Comparison of ENCODE assay signal across 10 mouse cellular contexts in genomic region chr7:19197985-19198384, GRCm38 (mm10). TPM values are rescaled to one million over a fixed set of nuclear protein-coding genes. Genes with fewer than 3 reads are reported as not detected.
A peak's percentile ranks its signal among the peaks of the same experiment; 100 is the strongest.
DNase-seq lines count a peak whose midpoint lies in the region; ATAC-seq and TF ChIP-seq lines count a peak whose summit lies in the region.
"Had no signal": no experiment of that assay in that cellular context is flagged by ENCODE, and none has a peak within 500 bp of the region (broad histone marks: within the 10 kb centered on the region; RNA-seq: fewer than 3 reads in every experiment).

No protein-coding gene starts in this region.

- TF ChIP-seq POLR2A in MEL (IDR thresholded peaks at IDR 0.05; ENCODE audit: control insufficient read depth in 1 of 2, insufficient read depth in 1 of 2, low read depth in 1 of 2, low read length in 2 of 2, poor library complexity in 1 of 2) = no peak
- no peak for TF ChIP-seq POLR2A in spleen, adult 2 months (IDR thresholded peaks at IDR 0.05; ENCODE audit: low read depth, low read length)

- peak; percentile 58 for TF ChIP-seq RAD21 in MEL (IDR thresholded peaks at IDR 0.05; ENCODE audit: low read depth, low read length)

- TF ChIP-seq EP300 in MEL (IDR thresholded peaks at IDR 0.05; ENCODE audit: low read depth in 1 of 2, low read length in 2 of 2) = no peak

- no peak overlapping the region for H3K9ac ChIP-seq in MEL (ENCODE audit: control insufficient read depth, low read depth, low read length, poor library complexity, severe bottlenecking)
- no peak overlapping the region for H3K9ac ChIP-seq in midbrain, embryonic 11.5 days (ENCODE audit: low read length)
- H3K9ac ChIP-seq in midbrain, embryonic 15.5 days = no peak overlapping the region
- H3K9ac ChIP-seq: heart, embryonic 15.5 days; limb, embryonic 15.5 days had no signal

- no peaks in the 10 kb centered on the region for H3K36me3 ChIP-seq in MEL (ENCODE audit: control insufficient read depth in 1 of 2, insufficient read depth in 2 of 2, low read length in 2 of 2)
- peaks cover 3% of the 10 kb centered on the region; the same call in 1 of the 2 replicates for H3K36me3 ChIP-seq in spleen, adult 2 months (ENCODE audit: control insufficient read depth, insufficient read depth, low read length)
- peaks cover 8% of the 10 kb centered on the region for H3K36me3 ChIP-seq in midbrain, embryonic 11.5 days (ENCODE audit: control insufficient read depth, insufficient read depth, low read length)
- peaks cover 44% of the 10 kb centered on the region for H3K36me3 ChIP-seq in midbrain, embryonic 15.5 days (replicated peaks)

- intact Hi-C loops in left cerebral cortex, adult 2 months (cut with DNase I) = loop anchor here (2.0 kb wide), 1 partner anchor 19 kb away; no protein-coding TSS in a partner anchor
- intact Hi-C loops in left cerebral cortex, postnatal 36 days (cut with DNase I) = no loop called here

- no peak for DNase-seq in left cerebral cortex, adult 2 months (ENCODE audit: extremely low spot score in 1 of 2, low spot score in 2 of 2)
- no peak for DNase-seq in left cerebral cortex, postnatal 36 days (ENCODE audit: low spot score in 2 of 2)
- peak; percentile 73 for DNase-seq in MEL (ENCODE audit: low read depth, low spot score)
- peak; percentile 34 for DNase-seq in c-Kit-negative CD71-positive TER-119-positive erythroid progenitor cells, embryonic 14.5 days (ENCODE audit: low read depth, low spot score)
- no peak for DNase-seq in spleen, adult 2 months (ENCODE audit: low read depth in 1 of 2, low spot score in 2 of 2)
- no peak for DNase-seq in midbrain, embryonic 11.5 days (ENCODE audit: low spot score, missing footprints)
- DNase-seq in neural tube, embryonic 10.5 days (ENCODE audit: extremely low spot score, low spot score) = no peak

- no peak overlapping the region for H3K4me2 ChIP-seq in midbrain, embryonic 11.5 days
- H3K4me2 ChIP-seq in midbrain, embryonic 15.5 days = no peak overlapping the region
- H3K4me2 ChIP-seq: heart, embryonic 15.5 days; limb, embryonic 15.5 days had no signal

- H3K79me2 ChIP-seq in MEL (ENCODE audit: control insufficient read depth, insufficient read depth, low read length, poor library complexity) = no peaks in the 10 kb centered on the region

- no peaks in the 10 kb centered on the region for H3K9me3 ChIP-seq in MEL (replicated peaks; ENCODE audit: insufficient read depth, low read length)
- H3K9me3 ChIP-seq in midbrain, embryonic 11.5 days (ENCODE audit: control insufficient read depth, low read length) = peaks cover 4% of the 10 kb centered on the region; the same call in 1 of the 2 replicates
- no peaks in the 10 kb centered on the region for H3K9me3 ChIP-seq in midbrain, embryonic 15.5 days
- H3K9me3 ChIP-seq: heart, embryonic 15.5 days; limb, embryonic 15.5 days had no signal

- WGBS in spleen, adult 2 months = 45% methylated on average over 2 of the region's 2 CpGs
- 30% methylated on average over 2 of the region's 2 CpGs for WGBS in midbrain, embryonic 11.5 days
- 27% methylated on average over 2 of the region's 2 CpGs for WGBS in midbrain, embryonic 15.5 days

- H3K4me3 ChIP-seq in left cerebral cortex, adult 2 months = no peak overlapping the region
- H3K4me3 ChIP-seq in MEL (ENCODE audit: control insufficient read depth in 1 of 2, insufficient read depth in 1 of 2, low read depth in 2 of 2, low read length in 2 of 2) = no peak overlapping the region
- no peak overlapping the region for H3K4me3 ChIP-seq in spleen, adult 2 months (ENCODE audit: extremely low read depth, insufficient read depth, insufficient read length)
- no peak overlapping the region for H3K4me3 ChIP-seq in midbrain, embryonic 11.5 days (ENCODE audit: low read depth, low read length)
- H3K4me3 ChIP-seq in midbrain, embryonic 15.5 days = no peak overlapping the region
- H3K4me3 ChIP-seq: heart, embryonic 15.5 days; limb, embryonic 15.5 days had no signal

- no peaks in the 10 kb centered on the region for H3K27me3 ChIP-seq in MEL (ENCODE audit: control insufficient read depth in 1 of 2, insufficient read depth in 2 of 2, low read length in 2 of 2)
- H3K27me3 ChIP-seq in spleen, adult 2 months (ENCODE audit: control insufficient read depth, insufficient read depth, low read length) = no peaks in the 10 kb centered on the region
- H3K27me3 ChIP-seq in midbrain, embryonic 11.5 days (ENCODE audit: control insufficient read depth, insufficient read depth, low read length) = no peaks in the 10 kb centered on the region
- H3K27me3 ChIP-seq in midbrain, embryonic 15.5 days (replicated peaks) = no peaks in the 10 kb centered on the region
- H3K27me3 ChIP-seq: heart, embryonic 15.5 days; limb, embryonic 15.5 days had no signal

- H3K27ac ChIP-seq in left cerebral cortex, adult 2 months = no peak overlapping the region
- no peak overlapping the region for H3K27ac ChIP-seq in MEL (ENCODE audit: control insufficient read depth, low read depth, low read length)
- no peak overlapping the region for H3K27ac ChIP-seq in spleen, adult 2 months (ENCODE audit: insufficient read depth, low read length)
- no peak overlapping the region for H3K27ac ChIP-seq in midbrain, embryonic 11.5 days (ENCODE audit: low read depth, low read length)
- H3K27ac ChIP-seq in midbrain, embryonic 15.5 days = no peak overlapping the region
- H3K27ac ChIP-seq: heart, embryonic 15.5 days; limb, embryonic 15.5 days had no signal

- TF ChIP-seq CTCF in left cerebral cortex, adult 2 months (IDR thresholded peaks at IDR 0.05) = peak; percentile 65
- peak; percentile 77 to 83 (median 82) for TF ChIP-seq CTCF in MEL (IDR thresholded peaks at IDR 0.05 in 2 of 3, conservative IDR thresholded peaks at IDR 0.05 in 1 of 3; ENCODE audit: control insufficient read depth in 1 of 3, insufficient read depth in 1 of 3, low read depth in 2 of 3, low read length in 3 of 3, poor library complexity in 1 of 3, severe bottlenecking in 1 of 3)
- peak; percentile 59; the same call in 1 of the 2 replicates for TF ChIP-seq CTCF in spleen, adult 2 months (IDR thresholded peaks at IDR 0.05; ENCODE audit: extremely low read depth, insufficient read depth, insufficient read length, insufficient replicate concordance)

- no peak for ATAC-seq in midbrain, embryonic 11.5 days (ENCODE audit: low FRiP score)
- no peak for ATAC-seq in midbrain, embryonic 15.5 days (replicated peaks)

- no peaks in the 10 kb centered on the region for H3K4me1 ChIP-seq in MEL (ENCODE audit: control insufficient read depth in 1 of 2, insufficient read depth in 2 of 2, low read length in 2 of 2)
- no peaks in the 10 kb centered on the region for H3K4me1 ChIP-seq in spleen, adult 2 months (ENCODE audit: control insufficient read depth, insufficient read depth, insufficient read length)
- H3K4me1 ChIP-seq in midbrain, embryonic 11.5 days (ENCODE audit: control insufficient read depth, insufficient read depth, low read length) = no peaks in the 10 kb centered on the region
- H3K4me1 ChIP-seq in midbrain, embryonic 15.5 days = no peaks in the 10 kb centered on the region
- H3K4me1 ChIP-seq: heart, embryonic 15.5 days; limb, embryonic 15.5 days had no signal

RNA-seq across cellular contexts. Expression of gene Gpr4, which starts 14.4 kb away (rescaled TPM):
- total RNA-seq in left cerebral cortex, adult 2 months (2021) = 1 to 10 TPM; 2.4 to 3.8 TPM
- total RNA-seq in left cerebral cortex, postnatal 36 days (2021) = 1 to 10 TPM; 2.1 to 4.6 TPM
- 0.07 and 0.19 TPM in 2 replicates for total RNA-seq in MEL (2012; rRNA removed)
- under 1 TPM in 1 of 2 experiments, not detected in 1; 0.15 TPM for polyA plus RNA-seq in MEL (2012; ENCODE audit: insufficient read depth in 1 of 2, insufficient read length in 2 of 2, low read depth in 1 of 2, low replicate concordance in 2 of 2, missing spikeins in 1 of 2)
- polyA plus RNA-seq in spleen, adult 2 months (2012; rRNA removed) = 6.5 and 9.3 TPM in 2 replicates
- 1.5 and 1.7 TPM in 2 replicates for polyA plus RNA-seq in midbrain, embryonic 11.5 days (2014; fragmentation: Nextera tagmentation; extraction: Ambion mirVana)
- polyA plus RNA-seq in midbrain, embryonic 15.5 days (2015; fragmentation: Nextera tagmentation; extraction: Ambion mirVana) = 3.5 and 4.0 TPM in 2 replicates

RNA-seq across cellular contexts. Expression of gene Eml2, which starts 21.8 kb away (rescaled TPM):
- total RNA-seq in left cerebral cortex, adult 2 months (2021) = 100 to 1,000 TPM; 131 to 138 TPM
- total RNA-seq in left cerebral cortex, postnatal 36 days (2021) = 100 to 1,000 TPM; 124 to 156 TPM
- 22.0 and 25.1 TPM in 2 replicates for total RNA-seq in MEL (2012; rRNA removed)
- polyA plus RNA-seq in MEL (2012; ENCODE audit: insufficient read depth in 1 of 2, insufficient read length in 2 of 2, low read depth in 1 of 2, low replicate concordance in 2 of 2, missing spikeins in 1 of 2) = 10 to 100 TPM in 1 of 2 experiments, not detected in 1; 43.6 TPM
- polyA plus RNA-seq in spleen, adult 2 months (2012; rRNA removed) = 27.4 and 27.9 TPM in 2 replicates
- polyA plus RNA-seq in midbrain, embryonic 11.5 days (2014; fragmentation: Nextera tagmentation; extraction: Ambion mirVana) = 1.5 and 1.9 TPM in 2 replicates
- polyA plus RNA-seq in midbrain, embryonic 15.5 days (2015; fragmentation: Nextera tagmentation; extraction: Ambion mirVana) = 8.9 and 10.8 TPM in 2 replicates

RNA-seq across cellular contexts. Expression of gene Opa3, which starts 30.1 kb away (rescaled TPM):
- total RNA-seq in left cerebral cortex, adult 2 months (2021) = 10 to 100 TPM; 42.7 to 46.8 TPM
- 10 to 100 TPM; 41.0 to 45.7 TPM for total RNA-seq in left cerebral cortex, postnatal 36 days (2021)
- 16.3 and 18.5 TPM in 2 replicates for total RNA-seq in MEL (2012; rRNA removed)
- 10 to 100 TPM; 37.2 to 85.4 TPM for polyA plus RNA-seq in MEL (2012; ENCODE audit: insufficient read depth in 1 of 2, insufficient read length in 2 of 2, low read depth in 1 of 2, low replicate concordance in 2 of 2, missing spikeins in 1 of 2)
- 14.7 and 17.7 TPM in 2 replicates for polyA plus RNA-seq in spleen, adult 2 months (2012; rRNA removed)
- polyA plus RNA-seq in midbrain, embryonic 11.5 days (2014; fragmentation: Nextera tagmentation; extraction: Ambion mirVana) = 42.4 and 44.0 TPM in 2 replicates
- 37.9 and 41.1 TPM in 2 replicates for polyA plus RNA-seq in midbrain, embryonic 15.5 days (2015; fragmentation: Nextera tagmentation; extraction: Ambion mirVana)

RNA-seq across cellular contexts. Expression of gene Gipr, which starts 32.1 kb away (rescaled TPM):
- 1 to 10 TPM; 1.8 to 1.9 TPM for total RNA-seq in left cerebral cortex, adult 2 months (2021)
- total RNA-seq in left cerebral cortex, postnatal 36 days (2021) = 1 to 10 TPM in 1 of 2 experiments, under 1 TPM in 1; 0.89 to 2.6 TPM
- 0.49 and 0.65 TPM in 2 replicates for total RNA-seq in MEL (2012; rRNA removed)
- 1 to 10 TPM in 1 of 2 experiments, not detected in 1; 2.1 TPM for polyA plus RNA-seq in MEL (2012; ENCODE audit: insufficient read depth in 1 of 2, insufficient read length in 2 of 2, low read depth in 1 of 2, low replicate concordance in 2 of 2, missing spikeins in 1 of 2)
- polyA plus RNA-seq in spleen, adult 2 months (2012; rRNA removed) = 0.07 and 0.08 TPM in 2 replicates
- polyA plus RNA-seq in midbrain, embryonic 11.5 days (2014; fragmentation: Nextera tagmentation; extraction: Ambion mirVana) = 0.58 and 0.75 TPM in 2 replicates
- polyA plus RNA-seq in midbrain, embryonic 15.5 days (2015; fragmentation: Nextera tagmentation; extraction: Ambion mirVana) = 3.5 and 4.3 TPM in 2 replicates

RNA-seq across cellular contexts. Expression of gene Snrpd2, which starts 48.5 kb away (rescaled TPM):
- 10 to 100 TPM; 69.8 to 73.3 TPM for total RNA-seq in left cerebral cortex, adult 2 months (2021)
- total RNA-seq in left cerebral cortex, postnatal 36 days (2021) = 10 to 100 TPM; 70.3 to 76.0 TPM
- total RNA-seq in MEL (2012; rRNA removed) = 333 and 345 TPM in 2 replicates
- 100 to 1,000 TPM in 1 of 2 experiments, not detected in 1; 234 TPM for polyA plus RNA-seq in MEL (2012; ENCODE audit: insufficient read depth in 1 of 2, insufficient read length in 2 of 2, low read depth in 1 of 2, low replicate concordance in 2 of 2, missing spikeins in 1 of 2)
- polyA plus RNA-seq in spleen, adult 2 months (2012; rRNA removed) = 17.0 and 19.0 TPM in 2 replicates
- 156 and 160 TPM in 2 replicates for polyA plus RNA-seq in midbrain, embryonic 11.5 days (2014; fragmentation: Nextera tagmentation; extraction: Ambion mirVana)
- polyA plus RNA-seq in midbrain, embryonic 15.5 days (2015; fragmentation: Nextera tagmentation; extraction: Ambion mirVana) = 109 and 112 TPM in 2 replicates

Comparison
In these comparisons a context has a peak if more than half of its experiments do, and no peak if none do; other contexts are left out.
1. DNase-seq: peak in MEL (single experiment) and c-Kit-negative CD71-positive TER-119-positive erythroid progenitor cells, embryonic 14.5 days (single experiment); none in left cerebral cortex, adult 2 months (0 of 2), left cerebral cortex, postnatal 36 days (0 of 2), spleen, adult 2 months (0 of 2), midbrain, embryonic 11.5 days (single experiment) and neural tube, embryonic 10.5 days (single experiment).
2. Peak in every context shown above with its lines, with median percentiles within 50 percentile points of each other: CTCF ChIP-seq.